Mouse (Mus musculus) left cerebral cortex, postnatal 36 days (tissue): ENCODE results near the gene Abcc4. TPM values are rescaled to one million over a fixed set of nuclear protein-coding genes. Genes with fewer than 3 reads are reported as not detected.
"Not testable (repeated sequence)": the region's sequence is repeated elsewhere in the genome, so short reads cannot be mapped to it uniquely, and the experiment has no call there.

ENCODE experiments used
- DNase-seq, 2 experiments: peaks; one replicate each; pipeline ENCODE4 v3.0.0; 2021 to 2022; ENCODE audit warnings: low spot score in 2 of 2, mixed read lengths in 1 of 2
- intact Hi-C: fragments of 180-260 bp; cut with DNase I; formaldehyde crosslinking; loops from one replicate; pipeline ENCODE4 v1.15.1; 2025
- total RNA-seq, 2 experiments: library from RNA; stranded (reverse); gene quantifications; 2 replicates each; pipeline ENCODE4 v1.2.3; 2021

Gene Abcc4
- total RNA-seq, 2 experiments from 2014 or later: 8.4 to 13.6 TPM

DNA sequence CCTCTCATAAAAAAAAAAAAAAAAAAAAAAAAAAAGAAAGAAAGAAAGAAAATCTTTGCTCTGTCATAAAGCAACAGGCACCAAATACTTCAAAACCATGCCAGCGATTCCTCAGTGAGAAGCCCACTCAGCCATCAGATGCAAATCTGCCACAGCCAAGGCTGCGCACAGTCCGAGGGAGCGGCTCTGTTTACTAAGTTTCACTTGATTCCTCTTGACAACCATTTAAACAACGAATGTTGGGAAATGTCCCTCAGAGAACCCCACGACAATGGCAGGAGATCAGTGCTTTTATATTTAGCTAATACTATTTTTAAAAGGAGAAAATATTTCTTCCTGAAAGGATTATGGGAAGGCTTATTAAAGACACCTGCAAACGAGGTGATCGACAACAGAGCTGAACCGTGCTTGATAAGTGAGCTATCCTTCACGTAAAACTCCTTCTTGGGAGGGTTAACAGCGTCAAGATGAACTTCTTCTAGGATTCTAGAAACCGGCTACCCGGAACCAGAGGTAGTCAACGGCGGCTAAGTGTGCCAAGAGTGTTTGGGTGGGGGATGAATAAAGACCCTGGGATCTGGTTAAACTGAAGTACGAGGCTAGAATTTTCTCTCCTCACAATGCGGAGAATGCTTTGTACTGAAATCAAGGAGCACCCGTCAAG lies 154.8 kb downstream of the Abcc4 start:
- intact Hi-C loops: no loop called here

DNA sequence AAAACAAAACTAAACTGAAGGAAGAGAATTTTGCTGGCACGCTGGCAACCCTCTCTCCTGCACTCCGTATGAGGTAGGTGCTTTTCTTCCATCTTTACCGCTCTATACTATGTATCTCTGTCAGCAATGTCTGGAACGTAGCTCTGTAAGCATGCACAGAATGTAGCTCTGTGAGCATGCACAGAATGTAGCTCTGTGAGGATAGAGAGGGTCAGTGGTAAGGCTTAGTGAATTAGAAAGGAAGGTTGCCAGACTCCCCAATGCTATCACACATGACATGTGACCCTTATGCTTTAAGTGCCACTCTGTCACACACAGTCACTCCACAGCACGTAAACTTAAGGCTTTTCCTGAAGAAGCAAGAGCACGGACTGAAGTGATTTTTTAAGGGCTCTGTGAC lies 161.5 kb downstream of the Abcc4 start:
- no peak for DNase-seq
- intact Hi-C loops: no loop called here

More for the DNA sequence above, 154.8 kb downstream of the Abcc4 start:
- DNase-seq: no peak

- intact Hi-C loops: no loop called here
- no peak for DNase-seq
Observed at GRCm38 (mm10) chr14:118542947-118543346, 163.1 kb downstream of the Abcc4 start.

DNA sequence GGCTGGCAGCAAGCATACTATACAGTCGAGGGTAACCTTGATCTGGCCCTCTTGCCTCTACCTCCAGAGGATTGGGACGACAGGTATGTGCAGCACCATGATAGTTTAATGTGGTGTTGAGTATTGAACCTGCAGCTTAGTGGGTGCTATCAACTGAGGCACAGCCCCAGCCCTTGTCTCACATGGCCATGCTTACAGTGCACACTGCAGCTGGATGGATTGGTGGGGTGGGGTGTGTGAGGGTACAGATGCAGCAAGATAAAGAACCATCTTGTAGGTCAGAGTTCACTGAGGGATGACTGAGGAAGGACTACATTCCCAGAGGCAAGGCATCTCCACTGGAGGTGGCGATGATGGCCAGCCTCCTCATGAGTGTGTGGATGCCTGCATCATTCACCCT lies 174.5 kb downstream of the Abcc4 start:
- intact Hi-C loops: no loop called here
- no peak for DNase-seq

GRCm38 (mm10) chr14:118514280-118515031 lies 191.6 kb downstream of the Abcc4 start:
- no peak for DNase-seq
- intact Hi-C loops: no loop called here

DNA sequence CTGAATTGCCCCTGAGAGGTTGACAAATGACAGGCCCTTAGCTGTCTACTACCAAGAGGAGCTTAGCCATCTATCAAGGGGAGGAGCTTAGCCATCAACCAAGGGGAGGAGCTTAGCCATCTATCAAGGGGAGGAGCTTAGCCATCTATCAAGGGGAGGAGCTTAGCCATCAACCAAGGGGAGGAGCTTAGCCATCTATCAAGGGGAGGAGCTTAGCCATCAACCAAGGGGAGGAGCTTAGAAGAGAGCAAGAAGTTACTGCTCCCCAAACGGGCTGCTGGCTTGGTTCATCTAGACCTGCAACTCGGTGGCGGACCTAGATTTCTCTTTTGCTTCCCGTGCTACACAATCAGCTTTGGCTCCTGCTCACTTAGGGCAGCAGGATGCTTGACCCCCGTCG lies 194.3 kb downstream of the Abcc4 start:
- DNase-seq, intact Hi-C loops: not testable (repeated sequence)

GRCm38 (mm10) chr14:118510793-118511192 lies 195.2 kb downstream of the Abcc4 start:
- intact Hi-C loops: no loop called here
- DNase-seq: no peak

GRCm38 (mm10) chr14:118510216-118510615 lies 195.8 kb downstream of the Abcc4 start:
- intact Hi-C loops: no loop called here
- DNase-seq: no peak

DNA sequence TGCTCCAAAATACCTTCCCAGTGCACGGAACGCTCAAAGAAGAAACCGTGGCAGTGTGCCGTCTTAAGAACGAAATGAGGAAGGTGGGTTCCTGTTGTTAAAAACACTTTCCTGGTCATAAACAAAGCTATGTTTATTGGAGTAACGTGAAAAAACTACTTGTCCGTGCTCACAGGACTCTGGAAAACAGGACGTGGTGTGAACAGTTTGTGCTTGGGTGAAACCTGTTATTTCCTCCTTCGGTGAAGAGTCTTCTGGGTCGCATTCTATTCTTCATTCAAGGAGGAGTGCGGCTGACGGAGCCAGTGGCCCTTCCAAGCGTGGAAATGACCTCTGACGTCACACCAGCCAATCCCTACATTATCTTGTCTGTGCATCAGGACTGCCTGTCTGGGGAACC lies 198.2 kb downstream of the Abcc4 start:
- intact Hi-C loops: no loop called here
- no peak for DNase-seq

- no peak for DNase-seq
- intact Hi-C loops: no loop called here
Observed at GRCm38 (mm10) chr14:118506591-118507146, 199.3 kb downstream of the Abcc4 start.

GRCm38 (mm10) chr14:118496767-118497166 lies 209.3 kb downstream of the Abcc4 start:
- DNase-seq: no peak
- intact Hi-C loops: no loop called here

DNA sequence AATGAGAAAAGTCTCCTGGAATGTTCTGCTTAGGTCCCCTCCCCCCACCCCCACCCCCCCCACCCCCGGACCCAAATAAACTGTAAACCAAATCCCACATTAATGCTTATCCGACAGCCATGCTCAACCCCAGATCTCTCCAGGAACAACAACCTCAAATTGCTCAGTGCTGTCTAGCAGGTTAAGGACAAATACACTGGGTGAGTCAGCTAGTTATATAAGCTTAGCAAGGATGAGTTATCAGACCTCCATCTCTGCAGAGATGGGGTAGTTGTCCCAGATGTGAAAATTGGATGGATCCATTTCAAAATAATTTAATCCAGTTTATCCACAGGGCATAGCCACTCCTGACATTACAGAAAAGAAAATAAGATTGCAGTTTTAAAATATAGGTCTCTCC lies 210.6 kb downstream of the Abcc4 start:
- intact Hi-C loops: no loop called here
- DNase-seq: no peak

- no peak for DNase-seq
- intact Hi-C loops: no loop called here
Observed at GRCm38 (mm10) chr14:118491708-118492107, 214.3 kb downstream of the Abcc4 start.

- DNase-seq: no peak
- intact Hi-C loops: no loop called here
Observed at GRCm38 (mm10) chr14:118491300-118491699, 214.7 kb downstream of the Abcc4 start.

GRCm38 (mm10) chr14:118490525-118490924 lies 215.5 kb downstream of the Abcc4 start:
- DNase-seq: no peak
- intact Hi-C loops: no loop called here

- intact Hi-C loops: no loop called here
- no peak for DNase-seq
Observed at GRCm38 (mm10) chr14:118486349-118486748, 219.7 kb downstream of the Abcc4 start.

- intact Hi-C loops: no loop called here
- no peak for DNase-seq
Observed at GRCm38 (mm10) chr14:118485646-118486045, 220.4 kb downstream of the Abcc4 start.

- intact Hi-C loops: no loop called here
- DNase-seq: no peak
Observed at GRCm38 (mm10) chr14:118482320-118482719, 223.7 kb downstream of the Abcc4 start.

GRCm38 (mm10) chr14:118481779-118482178 lies 224.2 kb downstream of the Abcc4 start:
- intact Hi-C loops: no loop called here
- DNase-seq: no peak

DNA sequence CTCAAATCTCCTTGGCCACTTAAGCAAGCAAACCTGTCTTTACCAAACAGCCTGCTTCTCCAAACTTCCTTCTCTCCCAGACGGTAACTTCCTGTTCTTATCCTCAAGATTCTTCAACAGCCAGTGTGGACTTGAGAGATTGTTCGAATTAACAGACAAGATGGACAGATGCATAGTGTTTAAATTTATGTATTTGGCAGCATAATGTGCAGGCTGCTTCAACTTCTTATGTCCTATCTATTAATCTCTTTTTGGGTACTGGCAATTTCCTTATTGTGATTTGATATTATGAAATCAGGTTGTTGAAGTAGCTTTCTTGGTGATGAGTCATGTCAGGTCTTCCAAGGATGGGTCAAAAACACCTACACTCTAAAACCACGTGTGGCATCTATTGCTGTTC lies 229.7 kb downstream of the Abcc4 start:
- intact Hi-C loops: no loop called here
- DNase-seq: no peak

DNA sequence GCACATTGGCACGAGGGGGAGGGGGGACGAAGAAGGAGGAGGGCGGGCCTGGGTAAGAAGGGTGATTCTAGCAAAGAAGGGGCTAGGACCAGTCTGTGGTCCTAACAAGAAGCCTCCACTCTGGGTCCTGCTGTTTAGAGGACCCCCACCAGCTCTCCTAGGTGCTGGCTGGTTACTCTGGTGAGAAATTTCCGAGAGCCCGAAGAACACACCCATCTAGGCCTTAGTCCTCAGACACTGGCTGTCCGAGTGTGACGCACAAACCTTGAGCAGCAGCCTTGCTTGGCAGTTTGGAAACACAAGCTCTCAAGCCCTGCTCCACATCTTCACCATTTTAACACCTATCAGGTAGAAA lies 230.9 kb downstream of the Abcc4 start:
- no peak for DNase-seq
- intact Hi-C loops: no loop called here
